Mouse (Mus musculus) kidney, adult 2 months (tissue): ENCODE results near the gene Tctex1d4. TPM values are rescaled to one million over a fixed set of nuclear protein-coding genes. Genes with fewer than 3 reads are reported as not detected.

Source experiments
- DNase-seq: peaks from one replicate; pipeline ENCODE4 v3.0.0; 2021
- H3K27ac ChIP-seq: fragments of 200-500 bp; 2 replicates; pipeline ENCODE4 v1.5.1; 2012; ENCODE audit warnings: low read depth, low read length, control low read depth, inconsistent platforms; ENCODE audit not compliant: insufficient read depth
- H3K27me3 ChIP-seq: fragments of 200-500 bp; replicated peaks from 2 replicates; pipeline ENCODE4 v1.6.1; 2012; ENCODE audit warnings: mild to moderate bottlenecking, moderate library complexity, low read length, inconsistent platforms; ENCODE audit not compliant: control insufficient read depth, insufficient read depth
- H3K36me3 ChIP-seq: fragments of 200-500 bp; 2 replicates; pipeline ENCODE4 v1.6.1; 2012; ENCODE audit warnings: mild to moderate bottlenecking, moderate library complexity, low read length, inconsistent platforms; ENCODE audit not compliant: control insufficient read depth, insufficient read depth
- H3K4me1 ChIP-seq: fragments of 200-500 bp; 2 replicates; pipeline ENCODE4 v1.6.1; 2011; ENCODE audit warnings: low read length; ENCODE audit not compliant: control insufficient read depth, insufficient read depth
- H3K4me3 ChIP-seq: fragments of 200-500 bp; 2 replicates; pipeline ENCODE4 v1.5.1; 2011; ENCODE audit warnings: mild to moderate bottlenecking, low read depth, low read length, control low read depth; ENCODE audit not compliant: insufficient read depth
- CTCF ChIP-seq: fragments of 200-500 bp; conservative IDR thresholded peaks from 2 replicates; pipeline ENCODE4 v1.5.1; 2011; ENCODE audit warnings: low read depth, mild to moderate bottlenecking, control low read depth, low read length, moderate library complexity, mixed read lengths; ENCODE audit not compliant: insufficient read depth, insufficient read length
- POLR2A ChIP-seq: fragments of 200-500 bp; IDR thresholded peaks from one replicate; pipeline ENCODE4 v1.6.1; 2011; ENCODE audit warnings: low read depth, low read length, control low read depth
- WGBS: fragments of 180-500 bp; shearing (Covaris S2); methylation state at CpG from one replicate; pipeline ENCODE4 v1.1.7; 2018; 5-methylcytosine and 5-hydroxymethylcytosine counted together
- polyA plus RNA-seq: library from polyadenylated mRNA; depleted of rRNA; stranded (reverse); fragments of >200 nt; gene quantifications from 2 replicates; pipeline ENCODE4 v1.2.3, GENCODE M21; 2012

The Tctex1d4 gene
- polyA plus RNA-seq, 1 experiment = 0.20 TPM

- DNase-seq = peak; percentile 67
- no peaks in the 10 kb centered on the region for H3K36me3 ChIP-seq
- peak within 1 kb of the TSS; percentile 99 for H3K27ac ChIP-seq
- 64% methylated on average over 8 of the region's 8 CpGs for WGBS
- peaks cover 7% of the 10 kb centered on the region; the same call in 1 of the 2 replicates for H3K4me1 ChIP-seq
- TF ChIP-seq CTCF (no peak), POLR2A (no peak)
- no peaks in the 10 kb centered on the region for H3K27me3 ChIP-seq
- H3K4me3 ChIP-seq = no peak within 1 kb of the TSS
These were observed 1.2 kb upstream of the Tctex1d4 start, which contains the start of gene Btbd19 for GRCm38 (mm10) chr4:117125348-117125909. Btbd19 (minus strand) TSS chr4:117125725.

DNA sequence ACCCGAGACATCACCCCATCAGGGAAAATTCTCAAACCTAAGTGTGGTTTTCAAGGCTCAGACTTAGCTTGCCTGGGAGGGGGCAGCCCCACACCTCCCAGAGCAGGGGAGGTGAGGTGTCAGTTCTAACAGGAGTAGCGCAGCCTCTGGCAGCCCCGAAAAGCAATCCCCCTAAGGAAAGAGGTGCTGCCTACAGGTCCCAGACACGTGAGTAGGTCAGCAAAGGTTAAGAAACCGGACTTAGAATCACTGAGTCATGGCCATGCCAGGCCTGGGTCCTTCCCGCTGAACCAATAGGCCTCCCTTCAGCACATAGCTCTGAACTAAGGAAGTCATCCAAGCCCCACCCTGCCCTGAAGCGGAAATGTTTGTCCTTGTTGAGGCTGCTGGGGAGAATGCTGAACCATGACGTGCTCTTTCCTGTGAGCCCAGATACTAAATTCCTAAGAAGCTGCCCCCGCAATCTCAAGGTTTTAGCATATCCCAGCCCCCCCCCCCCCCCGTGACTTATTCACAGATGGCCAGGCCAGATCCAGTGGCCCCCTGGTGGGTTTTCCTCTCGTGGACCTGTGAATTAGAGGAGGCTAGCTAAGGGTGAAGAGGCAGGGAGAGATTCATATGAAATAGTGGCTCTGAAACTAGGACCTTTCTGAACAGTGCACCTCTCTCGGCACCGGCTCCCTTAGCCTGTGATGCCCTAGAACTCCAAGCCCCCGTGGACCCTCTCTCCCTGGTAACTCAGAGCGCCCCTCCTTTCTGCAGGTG lies 502 bp upstream of the Tctex1d4 start:
- TF ChIP-seq POLR2A (no peak), CTCF (no peak)
- Histone ChIP-seq H3K4me1 (peaks cover 7% of the 10 kb centered on the region; the same call in 1 of the 2 replicates), H3K4me3 (no peak overlapping the region), H3K27me3 (no peaks in the 10 kb centered on the region), H3K27ac (peak overlapping the region; percentile 99), H3K36me3 (no peaks in the 10 kb centered on the region)
- WGBS = 41% methylated on average over 15 of the region's 15 CpGs
- DNase-seq = peak; percentile 91

GRCm38 (mm10) chr4:117127991-117128686 lies 1.5 kb downstream of the Tctex1d4 start:
- Histone ChIP-seq H3K27ac (no peak overlapping the region), H3K36me3 (no peaks in the 10 kb centered on the region), H3K4me3 (no peak overlapping the region), H3K4me1 (0 out of 2 replicates have a peak, but pooled peaks cover 4% of the 10 kb centered on the region), H3K27me3 (no peaks in the 10 kb centered on the region)
- TF ChIP-seq CTCF (no peak), POLR2A (no peak)
- DNase-seq = no peak
- 91% methylated on average over 33 of the region's 33 CpGs for WGBS

GRCm38 (mm10) chr4:117130790-117131189 lies 4.2 kb downstream of the Tctex1d4 start:
- peak; percentile 48 for DNase-seq
- no peaks in the 10 kb centered on the region for H3K36me3 ChIP-seq
- WGBS = 69% methylated on average over 6 of the region's 6 CpGs
- peaks cover 14% of the 10 kb centered on the region; the same call in 1 of the 2 replicates for H3K4me1 ChIP-seq
- H3K27ac ChIP-seq = no peak overlapping the region
- no peak overlapping the region for H3K4me3 ChIP-seq
- TF ChIP-seq POLR2A (no peak), CTCF (no peak)
- H3K27me3 ChIP-seq = no peaks in the 10 kb centered on the region

DNA sequence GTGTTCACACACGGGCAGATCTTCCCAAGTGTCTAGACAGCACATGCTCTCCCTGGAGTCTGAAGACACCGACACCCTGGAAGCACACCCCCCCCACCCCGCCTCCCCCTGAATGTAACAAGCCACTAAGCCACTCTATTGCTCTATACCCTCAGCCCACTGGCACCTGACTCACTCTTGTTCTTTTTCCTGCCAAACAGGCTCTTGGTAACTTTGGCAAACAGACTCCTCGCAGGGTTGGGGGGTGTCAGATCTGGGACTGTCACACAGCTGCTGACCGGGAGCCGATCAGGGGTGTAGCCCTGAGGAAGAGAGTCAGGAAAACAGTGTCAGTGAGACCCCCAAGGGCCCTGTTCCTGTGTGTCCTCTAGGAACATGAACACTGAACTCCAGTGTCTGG lies 4.6 kb downstream of the Tctex1d4 start:
- TF ChIP-seq CTCF (no peak), POLR2A (no peak)
- H3K4me1 ChIP-seq = peaks cover 14% of the 10 kb centered on the region; the same call in 1 of the 2 replicates
- no peak for DNase-seq
- no peaks in the 10 kb centered on the region for H3K27me3 ChIP-seq
- no peaks in the 10 kb centered on the region for H3K36me3 ChIP-seq
- no peak overlapping the region for H3K4me3 ChIP-seq
- WGBS = 88% methylated on average over 6 of the region's 6 CpGs
- H3K27ac ChIP-seq = no peak overlapping the region

DNA sequence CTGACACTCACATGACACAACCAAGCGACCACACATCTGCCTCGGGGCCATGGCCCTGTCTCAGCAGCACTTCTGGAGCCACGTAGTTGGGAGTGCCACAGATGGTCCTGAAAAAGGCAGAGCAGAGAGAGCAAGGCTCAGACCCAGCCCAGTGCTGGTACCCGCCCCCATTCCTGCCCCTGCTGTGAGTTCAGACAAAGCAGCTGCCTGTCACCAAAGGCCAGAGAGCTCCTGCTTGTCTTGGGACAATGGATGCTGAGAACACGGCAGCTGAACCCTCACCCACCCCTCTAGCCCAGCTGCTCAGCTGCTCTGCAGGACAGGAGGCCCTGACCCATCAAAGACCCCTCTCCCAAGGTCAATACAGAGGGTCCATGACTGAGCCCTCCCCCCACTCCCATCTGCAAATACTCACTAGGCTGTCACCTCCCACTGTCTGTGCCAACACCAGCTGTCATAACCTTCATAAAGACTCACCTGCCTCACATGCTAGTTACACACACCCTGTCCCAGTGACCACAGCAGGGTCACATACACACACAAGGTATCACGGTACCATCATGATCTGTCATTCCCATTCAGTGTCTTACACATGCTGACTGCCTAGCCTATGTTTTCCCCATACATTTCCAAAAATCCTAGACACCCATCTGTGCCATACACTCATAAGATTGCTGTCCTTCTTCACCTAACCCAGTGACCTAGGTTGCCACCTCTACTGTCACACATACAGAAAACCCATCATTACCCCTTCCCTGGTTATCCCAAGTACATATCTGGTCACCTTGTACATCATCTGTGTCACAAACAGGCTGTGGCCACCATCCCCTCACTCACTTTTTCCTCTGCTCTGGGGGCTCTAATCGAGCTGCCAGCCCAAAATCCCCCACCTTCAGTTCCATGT lies 5.5 kb downstream of the Tctex1d4 start:
- WGBS = 70% methylated on average over 7 of the region's 7 CpGs
- no peak overlapping the region for H3K27ac ChIP-seq

More for the DNA sequence above, 5.5 kb downstream of the Tctex1d4 start:
- peaks cover 10% of the 10 kb centered on the region; the same call in 1 of the 2 replicates for H3K4me1 ChIP-seq
- no peak for DNase-seq
- TF ChIP-seq CTCF = no peak
- TF ChIP-seq POLR2A = no peak
- no peaks in the 10 kb centered on the region for H3K27me3 ChIP-seq
- H3K4me3 ChIP-seq = no peak overlapping the region
- H3K36me3 ChIP-seq = no peaks in the 10 kb centered on the region
